Mouse (Mus musculus): ENCODE measurements around the gene Bptf.
"Not testable (repeated sequence)": the region's sequence is repeated elsewhere in the genome, so short reads cannot be mapped to it uniquely, and the experiment has no call there.

Gene Bptf

GRCm38 (mm10) chr11:107046766-107047620 lies 84.9 kb downstream of the Bptf start:
- DNase-seq (ENCODE audit: low spot score) = no peak

- no peak for DNase-seq (ENCODE audit: low spot score)
Observed at GRCm38 (mm10) chr11:107045546-107045945, 86.4 kb downstream of the Bptf start.

GRCm38 (mm10) chr11:107044321-107044720 lies 87.6 kb downstream of the Bptf start:
- peak; percentile 68 for DNase-seq (ENCODE audit: low spot score)

GRCm38 (mm10) chr11:107043361-107043760 lies 88.6 kb downstream of the Bptf start:
- no peak for DNase-seq (ENCODE audit: low spot score)

- no peak for DNase-seq (ENCODE audit: low spot score)
Observed at GRCm38 (mm10) chr11:107041396-107041795, 90.5 kb downstream of the Bptf start.

GRCm38 (mm10) chr11:107039417-107039816 lies 92.5 kb downstream of the Bptf start:
- no peak for DNase-seq (ENCODE audit: low spot score)

- DNase-seq (ENCODE audit: low spot score) = no peak
Observed at GRCm38 (mm10) chr11:107034085-107034810, 97.7 kb downstream of the Bptf start.

GRCm38 (mm10) chr11:107031635-107032034 lies 100.3 kb downstream of the Bptf start:
- DNase-seq (ENCODE audit: low spot score) = no peak

- no peak for DNase-seq (ENCODE audit: low spot score)
Observed at GRCm38 (mm10) chr11:107029536-107029935, 102.4 kb downstream of the Bptf start.

GRCm38 (mm10) chr11:107028754-107029153 lies 103.2 kb downstream of the Bptf start:
- DNase-seq (ENCODE audit: low spot score) = no peak

- DNase-seq (ENCODE audit: low spot score) = no peak
Observed at GRCm38 (mm10) chr11:107028275-107028618, 103.7 kb downstream of the Bptf start.

GRCm38 (mm10) chr11:107027431-107028274 lies 104.3 kb downstream of the Bptf start:
- DNase-seq (ENCODE audit: low spot score) = peak; percentile 87

GRCm38 (mm10) chr11:107026554-107027430 lies 105.1 kb downstream of the Bptf start:
- no peak for DNase-seq (ENCODE audit: low spot score)

GRCm38 (mm10) chr11:107025411-107026321 lies 106.3 kb downstream of the Bptf start, which contains the start of gene 1810010H24Rik:
TSS of gene 1810010H24Rik (plus strand) at chr11:107025681.
- DNase-seq (ENCODE audit: low spot score) = no peak

GRCm38 (mm10) chr11:107024406-107024805 lies 107.5 kb downstream of the Bptf start:
- no peak for DNase-seq (ENCODE audit: low spot score)

GRCm38 (mm10) chr11:107022050-107022683 lies 109.8 kb downstream of the Bptf start:
- DNase-seq (ENCODE audit: low spot score) = no peak

GRCm38 (mm10) chr11:107019722-107020121 lies 112.2 kb downstream of the Bptf start:
- DNase-seq (ENCODE audit: low spot score) = not testable (repeated sequence)

GRCm38 (mm10) chr11:107019318-107019717 lies 112.6 kb downstream of the Bptf start:
- DNase-seq (ENCODE audit: low spot score) = no peak

- no peak for DNase-seq (ENCODE audit: low spot score)
Observed at GRCm38 (mm10) chr11:107018606-107019005, 113.3 kb downstream of the Bptf start.

All from layer of hippocampus, adult 11-12 months (tissue).